Mouse (Mus musculus): ENCODE data around the gene Gm21477.
"Not testable (repeated sequence)": the region's sequence is repeated elsewhere in the genome, so short reads cannot be mapped to it uniquely, and the experiment has no call there.

Gene Gm21477

DNA sequence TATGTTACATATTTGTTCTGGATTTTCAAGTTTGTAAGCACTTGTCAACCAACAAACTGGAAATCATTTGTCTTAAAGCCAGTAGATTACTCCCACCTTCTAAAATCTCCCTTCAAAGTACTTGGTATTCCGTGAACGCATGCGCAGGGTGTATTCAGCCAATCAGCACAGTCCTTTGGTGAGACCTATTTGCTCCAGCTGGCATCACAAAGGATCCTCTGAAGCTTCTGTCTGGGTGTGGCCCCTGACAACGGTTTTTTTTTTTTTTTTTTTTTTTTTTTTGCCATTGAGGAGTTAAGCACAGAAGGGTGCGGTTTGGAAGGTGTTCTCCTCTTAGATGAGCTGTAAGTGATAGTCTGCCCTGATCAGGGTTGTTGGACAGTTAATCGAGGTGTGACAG is at the start of gene Gm21477:
Gm21477 (plus strand) TSS at position 301 of the 400 bp plus-strand sequence.
- not testable (repeated sequence) for DNase-seq

Measured in cerebellum, postnatal 14 days (tissue).